Mouse (Mus musculus): Measurements from ENCODE around the gene Eri3. TPM values are rescaled to one million over a fixed set of nuclear protein-coding genes. Genes with fewer than 3 reads are reported as not detected.

Eri3 gene
- polyA plus RNA-seq, 1 experiment from 2014 or later: 90.6 TPM

DNA sequence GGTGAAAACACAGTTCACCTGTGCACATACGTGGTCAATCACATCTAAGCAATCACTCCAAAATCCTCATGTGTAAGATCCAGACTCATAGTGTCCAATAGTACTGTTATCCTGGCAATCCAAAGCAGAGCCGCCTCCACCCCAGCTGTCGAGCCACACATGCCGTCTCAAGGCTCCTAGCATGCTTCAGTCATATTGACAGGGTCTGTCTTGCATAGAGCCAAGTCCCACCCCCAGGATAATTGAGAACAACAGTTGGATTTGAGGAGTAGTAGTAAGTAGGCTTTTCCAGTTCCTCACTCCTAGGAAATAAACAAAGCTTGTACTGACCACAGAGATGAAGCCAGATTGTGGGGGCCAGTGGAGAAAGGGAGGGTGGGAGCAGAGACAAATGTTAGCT lies 107.5 kb downstream of the Eri3 start:
- no peaks in the 10 kb centered on the region for H3K9me3 ChIP-seq (ENCODE audit: control insufficient read depth, low read length)
- 0 out of 2 replicates have a peak, but pooled peaks cover 10% of the 10 kb centered on the region for H3K4me1 ChIP-seq (ENCODE audit: control insufficient read depth, insufficient read depth, low read length)
- H3K4me2 ChIP-seq (ENCODE audit: low read depth, low read length): no peak overlapping the region
- no peak overlapping the region for H3K4me3 ChIP-seq (ENCODE audit: low read length)
- no peak overlapping the region for H3K9ac ChIP-seq (ENCODE audit: low read depth, low read length)
- WGBS: 75% methylated on average over 4 of the region's 4 CpGs
- H3K27ac ChIP-seq (ENCODE audit: low read length): no peak overlapping the region
- no peaks in the 10 kb centered on the region for H3K27me3 ChIP-seq (replicated peaks; ENCODE audit: control insufficient read depth, insufficient read depth, low read length)
- ATAC-seq: no peak
- H3K36me3 ChIP-seq (ENCODE audit: control insufficient read depth, insufficient read depth, low read length): no peaks in the 10 kb centered on the region

- Histone ChIP-seq H3K27me3 (replicated peaks; ENCODE audit: control insufficient read depth, insufficient read depth, low read length) (no peaks in the 10 kb centered on the region), H3K4me1 (ENCODE audit: control insufficient read depth, insufficient read depth, low read length) (0 out of 2 replicates have a peak, but pooled peaks cover 10% of the 10 kb centered on the region), H3K36me3 (ENCODE audit: control insufficient read depth, insufficient read depth, low read length) (no peaks in the 10 kb centered on the region), H3K9me3 (ENCODE audit: control insufficient read depth, low read length) (no peaks in the 10 kb centered on the region), H3K4me2 (ENCODE audit: low read depth, low read length) (no peak overlapping the region), H3K27ac (ENCODE audit: low read length) (no peak overlapping the region), H3K4me3 (ENCODE audit: low read length) (no peak overlapping the region), H3K9ac (ENCODE audit: low read depth, low read length) (no peak overlapping the region)
- 33% methylated on average over 14 of the region's 14 CpGs for WGBS
- peak; percentile 77 for ATAC-seq
These were observed 108.6 kb downstream of the Eri3 start for GRCm38 (mm10) chr4:117658582-117659444.

- H3K9ac ChIP-seq (ENCODE audit: low read depth, low read length): no peak overlapping the region
- H3K4me1 ChIP-seq (ENCODE audit: control insufficient read depth, insufficient read depth, low read length): 0 out of 2 replicates have a peak, but pooled peaks cover 10% of the 10 kb centered on the region
- H3K4me3 ChIP-seq (ENCODE audit: low read length): no peak overlapping the region
- no peak overlapping the region for H3K27ac ChIP-seq (ENCODE audit: low read length)
- no peaks in the 10 kb centered on the region for H3K27me3 ChIP-seq (replicated peaks; ENCODE audit: control insufficient read depth, insufficient read depth, low read length)
- no peaks in the 10 kb centered on the region for H3K36me3 ChIP-seq (ENCODE audit: control insufficient read depth, insufficient read depth, low read length)
- no peak for ATAC-seq
- 82% methylated on average over 5 of the region's 5 CpGs for WGBS
- no peaks in the 10 kb centered on the region for H3K9me3 ChIP-seq (ENCODE audit: control insufficient read depth, low read length)
- H3K4me2 ChIP-seq (ENCODE audit: low read depth, low read length): no peak overlapping the region
These were observed 109.8 kb downstream of the Eri3 start for GRCm38 (mm10) chr4:117660001-117660400.

- no peaks in the 10 kb centered on the region for H3K27me3 ChIP-seq (replicated peaks; ENCODE audit: control insufficient read depth, insufficient read depth, low read length)
- H3K4me3 ChIP-seq (ENCODE audit: low read length): no peak overlapping the region
- H3K9ac ChIP-seq (ENCODE audit: low read depth, low read length): no peak overlapping the region
- H3K9me3 ChIP-seq (ENCODE audit: control insufficient read depth, low read length): no peaks in the 10 kb centered on the region
- ATAC-seq: no peak
- H3K27ac ChIP-seq (ENCODE audit: low read length): no peak overlapping the region
- WGBS: 81% methylated on average over 10 of the region's 10 CpGs
- H3K36me3 ChIP-seq (ENCODE audit: control insufficient read depth, insufficient read depth, low read length): no peaks in the 10 kb centered on the region
- H3K4me1 ChIP-seq (ENCODE audit: control insufficient read depth, insufficient read depth, low read length): no peaks in the 10 kb centered on the region
- no peak overlapping the region for H3K4me2 ChIP-seq (ENCODE audit: low read depth, low read length)
These were observed 114.4 kb downstream of the Eri3 start for GRCm38 (mm10) chr4:117664411-117665137.

- H3K36me3 ChIP-seq (ENCODE audit: control insufficient read depth, insufficient read depth, low read length): no peaks in the 10 kb centered on the region
- no peak overlapping the region for H3K4me3 ChIP-seq (ENCODE audit: low read length)
- no peak overlapping the region for H3K4me2 ChIP-seq (ENCODE audit: low read depth, low read length)
- no peaks in the 10 kb centered on the region for H3K27me3 ChIP-seq (replicated peaks; ENCODE audit: control insufficient read depth, insufficient read depth, low read length)
- H3K27ac ChIP-seq (ENCODE audit: low read length): no peak overlapping the region
- ATAC-seq: no peak
- no peaks in the 10 kb centered on the region for H3K4me1 ChIP-seq (ENCODE audit: control insufficient read depth, insufficient read depth, low read length)
- no peak overlapping the region for H3K9ac ChIP-seq (ENCODE audit: low read depth, low read length)
- 82% methylated on average over 7 of the region's 7 CpGs for WGBS
- no peaks in the 10 kb centered on the region for H3K9me3 ChIP-seq (ENCODE audit: control insufficient read depth, low read length)
These were observed 115.4 kb downstream of the Eri3 start for GRCm38 (mm10) chr4:117665531-117665930.

DNA sequence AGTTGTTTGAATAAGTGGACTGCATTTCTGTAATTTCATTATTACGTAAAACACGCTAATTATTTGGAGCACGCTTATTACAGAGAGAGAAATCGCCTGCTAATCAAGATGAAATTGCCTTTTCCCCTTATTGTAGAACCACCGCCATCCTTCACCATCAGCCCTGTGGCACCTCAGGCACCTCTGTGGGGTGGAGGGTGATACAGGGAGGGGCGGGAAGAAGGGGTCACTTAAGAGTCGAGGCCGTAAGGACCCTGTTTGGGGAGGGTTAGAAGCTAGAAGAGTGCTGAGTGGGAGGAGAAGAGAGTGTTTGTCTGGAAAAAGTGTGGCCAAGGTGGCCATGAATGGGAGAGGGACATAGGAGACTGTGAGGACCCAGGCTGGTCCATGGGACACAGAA lies 115.9 kb downstream of the Eri3 start:
- no peak overlapping the region for H3K4me2 ChIP-seq (ENCODE audit: low read depth, low read length)
- no peak for ATAC-seq
- H3K9me3 ChIP-seq (ENCODE audit: control insufficient read depth, low read length): no peaks in the 10 kb centered on the region
- no peaks in the 10 kb centered on the region for H3K27me3 ChIP-seq (replicated peaks; ENCODE audit: control insufficient read depth, insufficient read depth, low read length)
- H3K36me3 ChIP-seq (ENCODE audit: control insufficient read depth, insufficient read depth, low read length): no peaks in the 10 kb centered on the region
- no peak overlapping the region for H3K4me3 ChIP-seq (ENCODE audit: low read length)
- 79% methylated on average over 8 of the region's 8 CpGs for WGBS
- no peak overlapping the region for H3K9ac ChIP-seq (ENCODE audit: low read depth, low read length)
- no peak overlapping the region for H3K27ac ChIP-seq (ENCODE audit: low read length)
- no peaks in the 10 kb centered on the region for H3K4me1 ChIP-seq (ENCODE audit: control insufficient read depth, insufficient read depth, low read length)

DNA sequence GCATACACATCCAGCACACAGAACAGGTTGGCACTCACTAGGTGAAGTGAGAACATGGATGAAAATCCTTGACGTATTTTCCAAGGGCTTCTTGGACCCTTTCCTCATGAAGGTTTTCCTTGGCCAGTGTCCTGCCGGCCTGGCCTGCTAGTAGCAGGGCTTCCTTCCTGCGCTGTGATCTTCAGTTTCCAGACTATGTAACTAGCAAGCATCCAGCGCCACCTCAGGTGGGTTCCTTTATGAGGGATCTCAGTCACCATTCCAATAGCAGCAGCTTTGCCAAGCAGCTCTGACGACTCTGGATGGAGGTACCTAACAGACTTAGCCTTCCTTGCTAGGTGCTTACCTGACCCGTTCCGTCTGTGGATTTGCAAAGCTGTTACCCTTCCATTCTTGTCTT lies 119.7 kb downstream of the Eri3 start:
- Histone ChIP-seq H3K27me3 (replicated peaks; ENCODE audit: control insufficient read depth, insufficient read depth, low read length) (no peaks in the 10 kb centered on the region), H3K27ac (ENCODE audit: low read length) (no peak overlapping the region), H3K9me3 (ENCODE audit: control insufficient read depth, low read length) (no peaks in the 10 kb centered on the region), H3K9ac (ENCODE audit: low read depth, low read length) (no peak overlapping the region), H3K4me3 (ENCODE audit: low read length) (no peak overlapping the region), H3K4me1 (ENCODE audit: control insufficient read depth, insufficient read depth, low read length) (no peaks in the 10 kb centered on the region), H3K4me2 (ENCODE audit: low read depth, low read length) (no peak overlapping the region), H3K36me3 (ENCODE audit: control insufficient read depth, insufficient read depth, low read length) (no peaks in the 10 kb centered on the region)
- 80% methylated on average over 7 of the region's 7 CpGs for WGBS
- ATAC-seq: no peak

DNA sequence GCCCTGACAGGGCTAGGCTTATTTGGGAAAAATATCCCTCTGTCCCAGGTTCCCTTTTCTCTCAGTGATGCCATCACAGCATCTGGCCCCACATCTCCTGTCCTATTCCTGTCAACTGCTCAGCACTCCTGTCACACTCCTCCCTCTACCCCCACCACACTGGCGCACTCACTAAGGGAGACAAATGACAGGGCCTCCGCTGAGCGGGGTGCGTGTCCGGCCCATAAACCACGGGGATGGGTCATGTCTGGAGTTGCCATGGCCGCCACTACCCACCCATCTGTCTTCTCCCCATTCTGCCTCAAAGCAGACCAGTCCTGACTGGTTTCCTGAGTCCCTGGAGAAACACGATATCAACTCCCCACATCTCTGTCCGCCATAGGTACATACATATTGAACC lies 121.9 kb downstream of the Eri3 start:
- Histone ChIP-seq H3K9ac (ENCODE audit: low read depth, low read length) (no peak overlapping the region), H3K27me3 (replicated peaks; ENCODE audit: control insufficient read depth, insufficient read depth, low read length) (no peaks in the 10 kb centered on the region), H3K9me3 (ENCODE audit: control insufficient read depth, low read length) (no peaks in the 10 kb centered on the region), H3K27ac (ENCODE audit: low read length) (no peak overlapping the region), H3K36me3 (ENCODE audit: control insufficient read depth, insufficient read depth, low read length) (no peaks in the 10 kb centered on the region), H3K4me3 (ENCODE audit: low read length) (no peak overlapping the region), H3K4me2 (ENCODE audit: low read depth, low read length) (no peak overlapping the region), H3K4me1 (ENCODE audit: control insufficient read depth, insufficient read depth, low read length) (no peaks in the 10 kb centered on the region)
- WGBS: 68% methylated on average over 9 of the region's 9 CpGs
- ATAC-seq: no peak

DNA sequence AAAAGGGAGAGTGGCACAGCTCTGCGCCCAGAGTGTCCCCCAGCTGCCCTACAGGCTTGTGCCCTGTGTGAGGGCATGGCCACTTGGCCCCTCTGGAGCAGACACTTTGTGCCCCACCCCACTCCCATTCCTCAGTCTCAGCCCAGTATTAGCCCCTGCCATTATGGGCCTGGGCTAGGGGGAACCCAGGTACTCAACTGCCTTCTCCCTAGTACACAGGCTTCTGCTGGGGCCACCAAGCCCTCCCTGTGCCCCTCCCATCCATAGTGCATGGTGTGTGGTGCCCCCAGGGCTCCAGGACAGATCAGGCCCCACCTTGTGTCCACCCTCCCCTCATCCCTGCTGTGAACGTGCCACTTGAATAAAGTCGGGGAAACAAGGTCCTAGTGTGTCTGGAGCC lies 123.7 kb downstream of the Eri3 start:
- H3K9me3 ChIP-seq (ENCODE audit: control insufficient read depth, low read length): no peaks in the 10 kb centered on the region
- no peaks in the 10 kb centered on the region for H3K27me3 ChIP-seq (replicated peaks; ENCODE audit: control insufficient read depth, insufficient read depth, low read length)
- ATAC-seq: no peak
- H3K4me1 ChIP-seq (ENCODE audit: control insufficient read depth, insufficient read depth, low read length): no peaks in the 10 kb centered on the region
- H3K4me3 ChIP-seq (ENCODE audit: low read length): no peak overlapping the region
- H3K4me2 ChIP-seq (ENCODE audit: low read depth, low read length): no peak overlapping the region
- H3K36me3 ChIP-seq (ENCODE audit: control insufficient read depth, insufficient read depth, low read length): peaks cover 4% of the 10 kb centered on the region
- no peak overlapping the region for H3K27ac ChIP-seq (ENCODE audit: low read length)
- WGBS: 87% methylated on average over 3 of the region's 3 CpGs
- no peak overlapping the region for H3K9ac ChIP-seq (ENCODE audit: low read depth, low read length)

All from intestine, embryonic 16.5 days (tissue).